Mouse (Mus musculus) olfactory bulb, adult 2 months (tissue): ENCODE measurements around the gene Eif3k. TPM values are rescaled to one million over a fixed set of nuclear protein-coding genes. Genes with fewer than 3 reads are reported as not detected.

Experiments
- H3K27ac ChIP-seq: fragments of 200-500 bp; 2 replicates; pipeline ENCODE4 v1.5.1; 2012; ENCODE audit warnings: low read depth, low read length; ENCODE audit not compliant: insufficient read depth
- H3K4me1 ChIP-seq: fragments of 200-500 bp; 2 replicates; pipeline ENCODE4 v1.6.1; 2012; ENCODE audit warnings: low read length; ENCODE audit not compliant: control insufficient read depth, insufficient read depth
- H3K4me3 ChIP-seq: fragments of 200-500 bp; 2 replicates; pipeline ENCODE4 v1.5.1; 2012; ENCODE audit warnings: mild to moderate bottlenecking, low read depth, low read length, moderate library complexity; ENCODE audit not compliant: insufficient read depth
- CTCF ChIP-seq: fragments of 200-500 bp; IDR thresholded peaks from 2 replicates; pipeline ENCODE4 v1.5.1; 2012; ENCODE audit warnings: low read depth, mild to moderate bottlenecking, low read length, moderate library complexity; ENCODE audit not compliant: insufficient read depth
- POLR2A ChIP-seq: fragments of 200-500 bp; IDR thresholded peaks from 2 replicates; pipeline ENCODE4 v1.6.1; 2012; ENCODE audit warnings: mild to moderate bottlenecking, low read depth, low read length, moderate library complexity; ENCODE audit not compliant: insufficient read depth
- WGBS: fragments of 180-500 bp; shearing (Covaris S2); methylation state at CpG from one replicate; pipeline ENCODE4 v1.1.7; 2018; 5-methylcytosine and 5-hydroxymethylcytosine counted together
- polyA plus RNA-seq: library from polyadenylated mRNA; stranded (reverse); fragments of >200 nt; gene quantifications from 2 replicates; pipeline ENCODE4 v1.2.4, GENCODE M21; 2012; ENCODE audit warnings: low replicate concordance; ENCODE audit not compliant: missing spikeins, insufficient read depth, insufficient read length

The Eif3k gene
- polyA plus RNA-seq, 1 experiment: not detected

DNA sequence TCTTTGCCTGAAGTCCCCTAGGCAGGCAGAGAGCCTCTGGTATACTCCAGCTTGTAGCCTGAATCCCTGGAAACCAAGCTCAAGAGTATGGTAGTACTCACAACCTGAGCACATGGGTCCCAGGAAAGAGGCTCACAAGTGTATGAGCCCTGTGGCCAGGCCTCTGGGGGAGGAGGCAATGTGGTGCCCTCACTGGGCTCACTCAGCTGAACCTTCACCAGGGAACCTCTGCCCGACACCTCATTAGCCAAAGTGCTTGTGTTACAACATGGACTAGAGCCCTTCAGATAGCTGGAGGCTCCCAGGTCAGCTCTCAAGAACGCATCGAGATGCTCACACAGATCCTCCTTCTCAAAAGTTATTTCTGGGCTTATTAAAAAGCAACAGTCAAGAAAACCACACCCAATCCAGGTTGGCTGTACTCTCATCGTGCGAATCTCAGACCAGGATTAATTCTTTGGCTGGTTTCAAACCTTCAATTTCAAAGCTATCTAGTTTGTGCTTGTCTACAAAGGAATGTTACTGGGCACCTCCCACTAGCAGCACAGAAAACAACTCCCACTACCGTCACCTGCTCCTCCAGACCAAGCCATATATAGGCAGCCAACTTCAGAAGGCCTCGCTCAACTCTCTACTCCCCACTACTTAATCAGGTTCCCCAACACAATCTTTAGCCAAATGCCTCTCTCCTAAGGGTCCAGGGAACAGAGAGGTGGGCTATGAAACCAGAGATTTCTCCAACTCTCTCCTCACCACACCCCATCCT is 42.1 kb downstream of the Eif3k start:
- TF ChIP-seq POLR2A (no peak), CTCF (no peak)
- 59% methylated on average over 7 of the region's 7 CpGs for WGBS
- H3K4me1 ChIP-seq: peaks cover 38% of the 10 kb centered on the region
- peak overlapping the region; percentile 55 for H3K27ac ChIP-seq
- no peak overlapping the region for H3K4me3 ChIP-seq

DNA sequence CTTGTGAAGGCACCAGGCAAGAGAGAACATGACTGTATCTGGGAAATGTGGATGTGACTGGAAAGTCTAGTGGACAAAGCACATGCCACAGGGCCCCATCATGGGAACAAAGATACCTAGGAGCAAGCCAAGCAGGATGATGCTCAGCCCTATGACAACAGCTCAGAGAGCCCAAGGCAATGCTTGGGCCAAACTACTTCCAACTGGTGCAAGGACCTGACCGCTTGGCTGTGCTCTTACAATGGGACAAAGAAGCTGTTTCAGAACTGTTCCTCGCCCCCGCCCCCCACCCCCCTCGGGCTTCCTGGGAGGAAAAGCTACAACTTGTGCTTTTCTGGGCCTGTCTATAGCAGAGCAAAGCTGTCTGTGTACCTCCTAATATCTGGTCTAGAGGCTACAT is 43.0 kb downstream of the Eif3k start:
- no peak for TF ChIP-seq POLR2A
- no peak for TF ChIP-seq CTCF
- Histone ChIP-seq H3K27ac (peak overlapping the region; percentile 78), H3K4me1 (peaks cover 41% of the 10 kb centered on the region), H3K4me3 (no peak overlapping the region)
- 26% methylated on average over 4 of the region's 4 CpGs for WGBS

DNA sequence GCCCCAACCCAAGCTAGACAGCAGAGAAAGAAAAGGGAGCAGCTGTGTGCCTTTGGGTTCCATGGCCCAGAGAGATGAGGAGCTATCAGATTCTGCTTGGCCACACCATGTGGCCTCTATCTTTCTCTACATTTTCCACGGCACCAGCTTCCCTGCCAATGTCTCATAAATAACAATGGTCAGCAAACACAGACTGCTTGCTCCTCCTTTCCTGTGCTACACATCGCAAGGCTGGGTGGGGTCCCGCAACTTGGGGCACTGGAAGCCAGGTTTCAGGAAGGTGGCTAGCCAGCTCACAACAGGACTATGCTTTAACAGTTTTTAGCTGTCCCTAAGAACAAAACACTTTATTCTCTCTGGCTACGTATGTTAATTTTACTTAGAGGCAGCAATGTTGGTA is 44.9 kb downstream of the Eif3k start:
- 55% methylated on average over 4 of the region's 4 CpGs for WGBS
- peak overlapping the region; percentile 58 for H3K27ac ChIP-seq
- TF ChIP-seq CTCF: no peak
- no peak for TF ChIP-seq POLR2A

DNA sequence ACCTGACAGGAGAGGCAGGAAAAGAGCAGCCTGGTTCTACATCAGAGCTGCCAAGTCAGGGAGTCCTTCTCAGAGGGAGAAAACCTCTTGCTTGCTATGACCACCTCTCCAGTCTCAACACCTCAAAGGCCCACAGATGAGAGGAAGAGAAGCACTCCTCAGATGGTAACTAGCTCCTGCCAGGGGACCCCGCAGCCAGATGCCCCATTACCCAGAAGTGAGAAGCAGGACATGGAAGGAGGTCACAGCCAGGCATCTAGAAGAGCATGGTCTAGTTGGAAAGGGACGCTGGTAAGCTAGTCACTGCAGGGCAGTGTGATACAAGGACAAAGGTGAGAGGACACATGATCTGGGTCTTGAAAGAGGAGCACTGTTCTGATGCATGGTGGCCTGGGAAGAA is 47.8 kb downstream of the Eif3k start:
- peak overlapping the region; percentile 7; the same call in 1 of the 2 replicates for H3K27ac ChIP-seq
- peaks cover 50% of the 10 kb centered on the region for H3K4me1 ChIP-seq
- H3K4me3 ChIP-seq: no peak overlapping the region
- 89% methylated on average over 2 of the region's 2 CpGs for WGBS
- TF ChIP-seq CTCF: no peak
- no peak for TF ChIP-seq POLR2A

More for the DNA sequence above, 44.9 kb downstream of the Eif3k start:
- H3K4me1 ChIP-seq: peaks cover 39% of the 10 kb centered on the region
- H3K4me3 ChIP-seq: no peak overlapping the region

DNA sequence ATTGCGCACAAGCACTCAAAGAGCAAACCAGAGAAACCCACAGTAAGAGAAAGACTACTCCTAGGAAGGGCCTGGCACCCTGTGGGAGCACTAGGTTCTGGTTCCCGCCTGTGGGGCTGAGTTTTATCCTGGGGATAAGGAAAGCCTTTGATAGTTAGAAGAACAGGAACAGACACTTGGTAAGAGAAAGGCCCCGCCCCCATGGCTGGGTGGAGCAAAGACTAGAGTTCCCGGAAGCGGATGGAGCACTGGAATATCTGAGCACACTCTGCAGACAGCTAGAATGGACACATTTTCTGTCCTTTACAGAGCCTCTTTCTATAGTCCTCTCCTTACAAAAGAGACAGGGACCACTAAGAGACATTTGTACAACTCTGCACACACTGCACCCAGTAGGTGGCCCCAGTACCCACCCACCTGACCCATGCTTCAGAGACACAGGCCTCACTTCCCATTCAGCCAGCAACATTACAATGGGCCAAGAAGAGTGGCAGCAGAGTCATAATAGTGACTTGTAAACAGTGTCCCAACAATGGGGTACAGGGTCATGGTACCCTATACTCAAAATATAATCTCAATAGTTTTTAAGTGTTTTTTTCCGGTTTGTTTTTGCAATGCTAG is 49.1 kb downstream of the Eif3k start:
- WGBS: 66% methylated on average over 6 of the region's 6 CpGs
- Histone ChIP-seq H3K27ac (peak overlapping the region; percentile 60), H3K4me3 (no peak overlapping the region), H3K4me1 (peaks cover 47% of the 10 kb centered on the region)
- TF ChIP-seq POLR2A: no peak
- no peak for TF ChIP-seq CTCF

DNA sequence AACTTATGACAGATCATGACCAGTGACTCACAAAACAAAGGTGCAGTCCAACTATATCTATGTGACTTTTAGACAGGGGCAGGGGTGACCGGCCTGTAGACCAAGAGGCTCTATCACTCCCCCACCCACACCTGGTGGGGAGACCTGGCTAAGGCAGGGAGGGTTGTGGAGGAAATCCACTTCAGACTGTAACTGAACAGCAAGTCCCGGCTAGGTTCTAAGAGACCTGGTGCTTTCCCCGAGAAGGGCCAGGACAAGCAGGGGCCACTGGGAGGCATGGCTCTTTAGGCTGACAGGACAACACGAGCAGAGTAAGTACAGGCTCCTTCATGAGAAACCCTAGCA is 50.0 kb downstream of the Eif3k start:
- 82% methylated on average over 4 of the region's 4 CpGs for WGBS
- Histone ChIP-seq H3K27ac (peak overlapping the region; percentile 93), H3K4me3 (no peak overlapping the region), H3K4me1 (peaks cover 44% of the 10 kb centered on the region)
- TF ChIP-seq POLR2A: no peak
- TF ChIP-seq CTCF: no peak

DNA sequence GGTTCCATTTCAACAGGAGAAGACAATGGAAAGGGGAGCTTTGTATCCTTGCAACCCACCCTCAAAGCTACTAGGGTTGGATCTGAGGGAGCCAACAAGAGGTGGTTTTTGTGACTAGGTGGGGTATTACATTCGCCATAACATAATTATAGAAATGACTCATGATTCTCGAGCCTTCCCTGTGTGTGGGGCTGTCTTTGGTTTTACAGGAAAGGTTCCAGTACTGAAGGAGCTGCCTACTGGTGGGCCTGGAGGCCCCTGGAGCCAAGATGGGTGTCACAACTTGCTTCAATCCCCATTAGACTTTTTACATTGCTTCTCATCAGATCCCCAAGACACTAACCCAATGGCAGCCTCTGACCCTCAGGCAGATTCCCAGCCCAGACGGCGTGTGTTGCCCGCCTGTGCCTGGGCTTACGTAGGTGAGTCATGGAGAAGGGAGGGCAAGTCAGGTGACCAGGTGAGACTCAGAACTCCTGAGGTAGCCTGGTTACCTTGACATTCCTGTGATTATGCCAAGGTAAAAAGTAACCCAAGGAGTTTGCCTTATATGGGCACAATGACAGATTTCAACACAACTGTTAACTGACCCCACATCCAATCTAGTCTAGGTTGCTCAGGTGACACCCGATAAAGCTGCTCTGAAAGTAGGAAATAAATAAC is 50.5 kb downstream of the Eif3k start:
- no peak for TF ChIP-seq CTCF
- no peak for TF ChIP-seq POLR2A
- Histone ChIP-seq H3K4me1 (peaks cover 43% of the 10 kb centered on the region), H3K27ac (peak overlapping the region; percentile 93), H3K4me3 (no peak overlapping the region)
- WGBS: 59% methylated on average over 7 of the region's 7 CpGs

DNA sequence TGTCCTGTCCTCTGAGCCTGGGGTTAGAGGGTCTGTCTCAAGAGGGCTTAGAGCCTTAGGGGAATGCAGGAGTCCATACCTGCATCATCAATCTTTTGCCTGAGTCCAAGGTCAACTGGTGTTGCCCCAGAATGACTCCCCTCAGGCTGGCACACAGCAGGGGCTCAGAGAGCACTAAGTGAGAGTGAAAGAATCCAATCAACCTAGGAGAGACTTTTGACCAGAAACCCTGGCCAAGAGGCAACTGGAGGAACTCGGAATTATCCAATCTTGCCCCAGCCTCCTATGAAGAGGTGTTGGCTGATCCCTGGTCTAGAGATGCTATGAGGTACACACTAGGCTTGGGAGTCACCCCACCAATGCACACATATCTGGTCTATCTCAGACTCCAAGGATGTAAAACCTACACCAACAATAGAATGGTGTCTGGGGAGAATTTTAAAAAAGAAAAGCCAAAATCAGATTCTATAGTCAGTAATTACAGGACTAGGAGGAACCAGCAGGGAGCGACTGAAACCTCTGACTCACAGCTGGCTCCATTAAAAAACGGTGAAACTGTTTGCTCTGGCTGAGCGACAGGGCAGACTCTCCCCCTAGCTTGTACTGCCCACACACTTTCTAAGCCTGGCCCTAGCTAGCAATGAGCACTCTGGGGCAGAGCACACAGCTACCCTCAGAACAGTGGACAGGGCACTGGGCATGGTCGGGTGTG is 51.2 kb downstream of the Eif3k start:
- WGBS: 16% methylated on average over 5 of the region's 5 CpGs
- H3K4me3 ChIP-seq: no peak overlapping the region
- no peak for TF ChIP-seq CTCF
- no peak for TF ChIP-seq POLR2A
- H3K4me1 ChIP-seq: peaks cover 41% of the 10 kb centered on the region
- H3K27ac ChIP-seq: peak overlapping the region; percentile 93

DNA sequence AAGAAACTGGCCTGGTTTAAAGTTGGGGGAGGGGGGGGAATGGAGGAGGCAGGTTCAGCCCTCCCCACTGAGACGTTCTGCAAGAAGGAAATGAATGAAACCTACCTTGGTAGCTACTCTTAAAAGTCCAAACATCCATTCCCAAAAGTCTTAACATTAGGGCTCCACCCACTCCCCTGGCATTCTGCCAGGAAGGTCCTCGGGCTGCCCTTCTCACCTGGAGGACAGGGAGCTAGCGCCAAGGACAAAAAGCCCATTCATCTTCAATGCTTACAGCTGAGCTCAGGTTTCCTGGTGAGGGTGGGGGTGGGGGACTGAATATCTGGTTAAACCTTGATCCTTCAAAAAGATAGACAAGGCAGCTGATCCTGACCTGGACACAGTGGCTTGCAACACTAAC is 52.3 kb downstream of the Eif3k start:
- WGBS: 44% methylated on average over 3 of the region's 3 CpGs
- Histone ChIP-seq H3K4me1 (peaks cover 49% of the 10 kb centered on the region), H3K27ac (peak overlapping the region; percentile 88), H3K4me3 (no peak overlapping the region)
- TF ChIP-seq POLR2A: no peak
- TF ChIP-seq CTCF: no peak
